Mouse (Mus musculus): ENCODE measurements around the gene Stx5a.

DNA sequence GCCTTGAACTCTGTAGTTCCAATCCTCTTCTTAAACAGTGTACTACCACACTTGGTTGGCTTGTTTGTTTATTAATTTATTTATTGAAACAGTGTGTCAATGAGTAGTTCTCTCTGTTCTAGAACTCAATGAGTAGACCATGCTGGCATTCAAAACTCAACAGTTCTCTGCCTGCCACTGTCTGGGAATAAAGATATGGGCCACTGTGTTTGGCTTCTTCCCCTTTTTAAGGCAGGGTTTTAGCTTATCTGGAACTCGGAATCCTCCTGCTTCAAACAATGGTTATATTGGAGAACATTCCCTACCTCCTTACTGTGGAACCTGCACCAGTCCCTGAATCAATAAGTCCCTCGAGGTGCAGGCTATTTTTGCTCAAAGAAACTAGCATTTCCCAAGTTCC lies 17.7 kb downstream of the Stx5a start:
- TF ChIP-seq CTCF (IDR thresholded peaks at IDR 0.05; ENCODE audit: extremely low read depth, insufficient read length, insufficient replicate concordance, low read depth, low read length) (no peak), POLR2A (IDR thresholded peaks at IDR 0.05; ENCODE audit: low read depth, low read length) (no peak)

Data from small intestine, adult 2 months (tissue).